Mouse (Mus musculus) intestine, postnatal 0 days (tissue): Measurements from ENCODE around the gene Gm17402. TPM values are rescaled to one million over a fixed set of nuclear protein-coding genes. Genes with fewer than 3 reads are reported as not detected.

ENCODE experiments used
- ATAC-seq: fragments of 200-750 bp; cut with Nextera tagmentation; 2 replicates; pipeline ENCODE4 v1.8.0; 2017; ENCODE audit warnings: mild to moderate bottlenecking, moderate TSS enrichment, moderate library complexity
- H3K27ac ChIP-seq: fragments of 300-500 bp; sonication (generic); 2 replicates; pipeline ENCODE4 v1.5.1; 2014; ENCODE audit warnings: mild to moderate bottlenecking, low read depth, low read length, moderate library complexity
- H3K27me3 ChIP-seq: fragments of 300-500 bp; sonication (generic); replicated peaks from 2 replicates; pipeline ENCODE4 v1.6.1; 2014; ENCODE audit warnings: low read length, mixed read lengths; ENCODE audit not compliant: control insufficient read depth, insufficient read depth
- H3K36me3 ChIP-seq: fragments of 300-500 bp; sonication (generic); 2 replicates; pipeline ENCODE4 v1.6.1; 2014; ENCODE audit warnings: mild to moderate bottlenecking, moderate library complexity; ENCODE audit not compliant: control insufficient read depth, insufficient read depth
- H3K4me1 ChIP-seq: fragments of 300-500 bp; sonication (generic); replicated peaks from 2 replicates; pipeline ENCODE4 v1.6.1; 2014; ENCODE audit warnings: antibody characterized with exemption, low read length, mixed read lengths; ENCODE audit not compliant: control insufficient read depth, insufficient read depth
- H3K4me2 ChIP-seq: fragments of 300-500 bp; sonication (generic); replicated peaks from 2 replicates; pipeline ENCODE4 v1.6.1; 2014; ENCODE audit warnings: low read depth, mild to moderate bottlenecking, moderate library complexity
- H3K4me3 ChIP-seq: fragments of 300-500 bp; sonication (generic); 2 replicates; pipeline ENCODE4 v1.5.1; 2014; ENCODE audit warnings: low read depth, low read length
- H3K9ac ChIP-seq: fragments of 300-500 bp; sonication (generic); 2 replicates; pipeline ENCODE4 v1.6.1; 2014; ENCODE audit warnings: mild to moderate bottlenecking, low read depth, low read length
- H3K9me3 ChIP-seq: fragments of 300-500 bp; sonication (generic); 2 replicates; pipeline ENCODE4 v1.6.1; 2016; ENCODE audit warnings: mixed run types; ENCODE audit not compliant: control insufficient read depth
- CTCF ChIP-seq: sonication (generic); IDR thresholded peaks from 2 replicates; pipeline ENCODE4 v1.5.1; 2016; ENCODE audit warnings: low read depth, mild to moderate bottlenecking, control low read depth, antibody characterized with exemption, moderate library complexity
- WGBS: fragments of 180-500 bp; shearing (Covaris S2); extraction: QIAGEN DNeasy Blood & Tissue Kit; methylation state at CpG from one replicate; pipeline ENCODE4 v1.1.7; 2014; 5-methylcytosine and 5-hydroxymethylcytosine counted together
- polyA plus RNA-seq: library from polyadenylated mRNA; unstranded; fragments of >200 nt; fragmentation: Nextera tagmentation; extraction: Ambion mirVana; gene quantifications from 2 replicates; pipeline ENCODE4 v1.2.1, GENCODE M21; 2015

The Gm17402 gene
- polyA plus RNA-seq, 1 experiment from 2014 or later, result not detected

DNA sequence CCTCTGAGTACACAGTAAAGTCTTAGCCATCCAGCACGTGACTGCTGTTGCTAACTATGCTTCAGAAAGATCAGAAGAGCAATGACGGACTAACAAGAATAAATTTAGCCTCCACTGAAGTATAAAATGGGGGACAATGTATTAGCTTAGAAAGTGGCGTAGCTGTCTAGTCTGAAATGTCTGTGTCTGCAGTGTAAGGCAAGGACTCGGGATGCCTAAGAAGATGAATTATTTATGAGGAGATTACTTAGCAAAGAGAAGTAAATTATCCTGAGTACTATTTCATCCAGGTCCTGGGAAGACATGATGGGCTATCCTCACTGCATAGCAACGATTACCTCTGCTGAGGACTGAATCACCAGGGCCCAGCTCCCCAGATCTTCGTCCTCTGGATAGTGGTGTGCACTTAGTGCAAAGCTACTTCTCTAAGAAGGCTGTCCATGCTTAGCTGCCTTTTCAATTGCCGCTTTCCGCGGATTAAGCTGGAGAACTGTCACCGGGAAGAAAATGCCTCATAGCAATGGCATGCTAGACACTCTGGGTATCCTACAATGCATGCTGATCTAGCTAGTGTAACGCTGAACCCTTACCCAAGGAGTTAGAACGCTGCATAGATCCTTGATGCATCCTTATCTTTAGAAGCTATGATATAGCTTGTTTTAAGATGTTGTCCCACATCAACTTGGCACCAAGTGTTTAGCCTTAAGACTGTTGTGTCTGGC is 23.4 kb downstream of the Gm17402 start:
- H3K36me3 ChIP-seq, result no peaks in the 10 kb centered on the region
- no peaks in the 10 kb centered on the region for H3K4me1 ChIP-seq
- H3K27ac ChIP-seq, result no peak overlapping the region
- 85% methylated on average over 12 of the region's 12 CpGs for WGBS
- H3K4me3 ChIP-seq, result no peak overlapping the region
- TF ChIP-seq CTCF, result no peak
- no peak overlapping the region for H3K4me2 ChIP-seq
- no peaks in the 10 kb centered on the region for H3K9me3 ChIP-seq
- no peaks in the 10 kb centered on the region for H3K27me3 ChIP-seq
- ATAC-seq, result no peak
- no peak overlapping the region for H3K9ac ChIP-seq

DNA sequence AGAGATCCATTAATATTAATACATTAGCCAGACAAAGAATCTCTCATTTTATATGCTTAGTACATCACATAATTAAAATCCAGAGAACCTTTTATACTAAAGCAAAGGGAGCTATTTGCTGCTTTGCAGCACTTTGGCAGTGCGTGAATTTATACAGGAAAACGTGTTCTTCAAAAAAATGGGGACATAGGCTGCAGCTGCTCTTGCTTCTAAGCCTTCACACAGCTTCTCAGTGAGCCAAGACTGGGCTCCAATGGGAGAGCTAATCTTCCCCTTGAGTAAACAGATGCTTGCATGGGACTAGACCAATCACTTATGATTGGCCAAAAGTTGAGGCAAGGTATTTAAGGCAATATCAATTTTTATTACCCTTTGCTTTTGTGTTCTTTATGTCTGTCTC is 28.3 kb downstream of the Gm17402 start:
- Histone ChIP-seq H3K4me1 (no peaks in the 10 kb centered on the region), H3K4me2 (no peak overlapping the region), H3K27ac (no peak overlapping the region), H3K9ac (no peak overlapping the region), H3K36me3 (no peaks in the 10 kb centered on the region), H3K9me3 (no peaks in the 10 kb centered on the region), H3K27me3 (no peaks in the 10 kb centered on the region), H3K4me3 (no peak overlapping the region)
- TF ChIP-seq CTCF, result no peak
- WGBS, result 67% methylated on average over 2 of the region's 2 CpGs
- no peak for ATAC-seq

DNA sequence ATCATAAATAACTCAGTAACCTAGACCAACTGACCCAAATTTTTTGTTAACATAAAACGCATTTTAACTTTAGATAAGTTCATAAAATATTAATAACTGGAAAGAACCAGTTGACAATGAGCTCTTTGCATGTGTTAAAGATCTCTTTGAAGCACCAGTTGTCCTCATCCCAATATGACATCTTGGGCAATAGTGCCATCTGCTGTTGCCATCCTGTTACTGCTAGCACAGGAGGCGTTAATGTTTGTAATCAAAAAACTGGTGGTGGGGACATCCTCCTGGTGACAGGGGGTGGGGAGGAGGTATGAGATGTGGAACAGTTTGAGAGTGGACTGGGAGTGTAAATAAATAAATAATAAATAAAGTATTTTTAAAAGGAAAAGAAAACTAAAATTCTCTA is 30.4 kb downstream of the Gm17402 start:
- Histone ChIP-seq H3K4me2 (no peak overlapping the region), H3K4me1 (no peaks in the 10 kb centered on the region), H3K27me3 (no peaks in the 10 kb centered on the region), H3K9ac (no peak overlapping the region), H3K27ac (no peak overlapping the region), H3K4me3 (no peak overlapping the region), H3K9me3 (no peaks in the 10 kb centered on the region), H3K36me3 (no peaks in the 10 kb centered on the region)
- peak; percentile 87 for TF ChIP-seq CTCF
- 9% methylated on average over 2 of the region's 2 CpGs for WGBS
- ATAC-seq, result no peak

DNA sequence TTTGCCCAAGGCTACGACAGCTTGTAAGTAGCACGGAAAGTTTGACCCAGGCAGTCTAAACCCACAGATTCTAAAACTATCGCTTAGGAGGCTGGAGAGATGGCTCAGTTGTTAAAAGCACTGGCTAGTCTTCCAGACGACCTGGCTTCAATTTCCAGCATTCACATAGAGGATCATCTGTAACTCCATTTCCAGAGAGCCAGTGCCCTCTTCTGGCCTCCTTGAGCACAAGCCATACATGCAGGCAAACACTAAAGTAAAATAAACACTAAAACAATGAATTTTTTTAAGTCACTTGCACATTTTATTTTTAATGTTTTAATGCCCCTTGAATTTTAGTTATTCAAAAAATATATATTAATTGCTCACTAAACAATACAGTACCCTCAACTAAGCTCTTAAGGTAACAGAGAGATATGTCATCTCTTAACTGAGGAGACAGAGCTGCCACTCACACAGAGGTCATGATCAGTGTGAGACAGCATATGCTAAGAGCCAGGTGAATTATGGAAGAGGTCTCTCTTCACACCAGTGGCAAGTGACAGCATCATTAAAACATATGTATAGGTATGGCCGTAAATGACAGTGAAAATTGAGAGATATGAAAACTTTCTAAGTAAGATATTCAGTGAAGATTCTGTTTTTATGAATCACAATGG is 31.8 kb downstream of the Gm17402 start:
- no peaks in the 10 kb centered on the region for H3K27me3 ChIP-seq
- no peak for ATAC-seq
- 60% methylated on average over 5 of the region's 5 CpGs for WGBS

DNA sequence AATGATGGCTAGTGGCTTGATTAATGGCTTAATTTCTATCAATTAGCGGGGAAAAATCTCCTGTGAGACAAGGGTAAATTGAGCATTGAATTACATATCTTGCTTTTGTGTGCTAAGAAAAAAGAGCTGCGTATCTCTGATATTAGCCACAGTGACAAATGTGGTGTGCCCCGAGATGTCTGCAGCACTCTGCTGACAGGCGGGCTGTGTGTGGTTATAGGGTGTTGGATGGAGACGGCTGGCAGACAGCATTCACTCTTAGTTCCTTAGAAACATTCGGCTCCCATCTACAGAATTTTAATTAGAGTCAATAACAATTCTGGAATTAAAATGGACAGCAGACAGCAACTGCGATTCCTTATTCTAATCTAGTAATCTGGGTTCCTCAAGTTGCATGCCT is 34.0 kb downstream of the Gm17402 start:
- Histone ChIP-seq H3K27ac (no peak overlapping the region), H3K9me3 (no peaks in the 10 kb centered on the region), H3K9ac (no peak overlapping the region), H3K36me3 (no peaks in the 10 kb centered on the region), H3K27me3 (no peaks in the 10 kb centered on the region), H3K4me3 (no peak overlapping the region), H3K4me1 (no peaks in the 10 kb centered on the region), H3K4me2 (no peak overlapping the region)
- WGBS, result 75% methylated on average over 7 of the region's 7 CpGs
- no peak for ATAC-seq
- no peak for TF ChIP-seq CTCF

More for the DNA sequence above, 31.8 kb downstream of the Gm17402 start:
- peak; percentile 68 for TF ChIP-seq CTCF
- Histone ChIP-seq H3K9me3 (no peaks in the 10 kb centered on the region), H3K9ac (no peak overlapping the region), H3K4me3 (no peak overlapping the region), H3K27ac (no peak overlapping the region), H3K36me3 (no peaks in the 10 kb centered on the region), H3K4me1 (no peaks in the 10 kb centered on the region), H3K4me2 (no peak overlapping the region)

DNA sequence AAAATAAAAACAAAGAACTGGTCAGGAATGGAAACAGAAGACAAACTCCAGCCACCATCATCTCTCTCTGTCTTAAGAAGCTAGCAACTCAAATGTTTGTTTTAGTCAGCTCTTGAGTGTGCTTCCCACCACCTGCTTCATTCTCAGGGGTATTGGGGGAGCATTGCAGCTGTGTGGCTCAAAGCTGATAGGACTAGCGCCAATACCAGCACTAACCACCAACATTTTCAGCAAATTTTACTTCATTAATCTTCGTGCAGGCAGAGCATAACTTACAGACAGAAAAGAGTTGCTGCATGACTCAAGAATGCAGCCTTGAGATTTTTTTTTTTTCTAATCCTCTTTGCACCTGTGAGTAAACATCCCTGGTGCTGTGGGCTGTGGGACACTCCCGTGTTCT is 35.4 kb downstream of the Gm17402 start:
- no peak overlapping the region for H3K4me3 ChIP-seq
- H3K27ac ChIP-seq, result no peak overlapping the region
- no peak overlapping the region for H3K4me2 ChIP-seq
- no peaks in the 10 kb centered on the region for H3K4me1 ChIP-seq
- ATAC-seq, result no peak
- H3K27me3 ChIP-seq, result no peaks in the 10 kb centered on the region
- no peaks in the 10 kb centered on the region for H3K36me3 ChIP-seq
- TF ChIP-seq CTCF, result no peak
- 56% methylated on average over 3 of the region's 3 CpGs for WGBS
- no peaks in the 10 kb centered on the region for H3K9me3 ChIP-seq
- no peak overlapping the region for H3K9ac ChIP-seq
